Mouse (Mus musculus): Measurements from ENCODE around the gene Tmem63b.
A peak's percentile ranks its signal among the peaks of the same experiment; 100 is the strongest.

DNA sequence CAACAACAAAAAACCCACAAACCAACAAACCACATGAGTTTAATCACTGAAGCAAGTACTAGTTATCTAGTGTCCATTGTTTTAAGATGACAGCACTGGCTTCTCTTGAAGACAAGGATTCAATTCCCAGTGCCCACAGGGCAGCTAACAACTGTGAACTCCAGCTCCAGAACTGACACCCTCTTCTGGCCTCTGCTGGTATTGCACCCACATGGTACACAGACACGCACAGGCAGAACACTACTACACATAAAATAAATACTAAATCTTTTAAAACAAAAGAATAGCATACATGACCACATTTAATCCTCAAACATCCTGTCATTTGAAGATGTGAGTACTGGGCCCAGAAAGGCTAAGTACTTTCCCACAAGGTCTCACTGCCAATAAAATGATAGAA, 5.1 kb downstream of the Tmem63b start:
- TF ChIP-seq CTCF (IDR thresholded peaks at IDR 0.05; ENCODE audit: low read depth, low read length) (peak; percentile 42; the same call in 1 of the 2 replicates), POLR2A (IDR thresholded peaks at IDR 0.05; ENCODE audit: extremely low read depth, insufficient read depth, low read length) (no peak)

All from liver, adult 2 months (tissue).